Mouse (Mus musculus) intestine, embryonic 16.5 days (tissue): ENCODE data around the gene Sertad2. TPM values are rescaled to one million over a fixed set of nuclear protein-coding genes. Genes with fewer than 3 reads are reported as not detected.

Experiments
- ATAC-seq: fragments of 200-750 bp; cut with Nextera tagmentation; 2 replicates; pipeline ENCODE4 v1.8.0; 2017; ENCODE audit warnings: moderate TSS enrichment, moderate library complexity
- H3K27ac ChIP-seq: fragments of 300-500 bp; sonication (generic); 2 replicates; pipeline ENCODE4 v1.5.1; 2014; ENCODE audit warnings: mild to moderate bottlenecking, low read length
- H3K27me3 ChIP-seq: fragments of 300-500 bp; sonication (generic); replicated peaks from 2 replicates; pipeline ENCODE4 v1.6.1; 2014; ENCODE audit warnings: low read length, control low read depth, mixed read lengths; ENCODE audit not compliant: control insufficient read depth, insufficient read depth
- H3K36me3 ChIP-seq: fragments of 300-500 bp; sonication (generic); 2 replicates; pipeline ENCODE4 v1.6.1; 2014; ENCODE audit warnings: low read length, control low read depth; ENCODE audit not compliant: control insufficient read depth, insufficient read depth
- H3K4me1 ChIP-seq: fragments of 300-500 bp; sonication (generic); 2 replicates; pipeline ENCODE4 v1.6.1; 2014; ENCODE audit warnings: low read length, control low read depth, mixed read lengths; ENCODE audit not compliant: control insufficient read depth, insufficient read depth
- H3K4me2 ChIP-seq: fragments of 300-500 bp; sonication (generic); 2 replicates; pipeline ENCODE4 v1.6.1; 2014; ENCODE audit warnings: low read depth, low read length, control low read depth
- H3K4me3 ChIP-seq: fragments of 300-500 bp; sonication (generic); 2 replicates; pipeline ENCODE4 v1.5.1; 2014; ENCODE audit warnings: mild to moderate bottlenecking, low read length
- H3K9ac ChIP-seq: fragments of 300-500 bp; sonication (generic); 2 replicates; pipeline ENCODE4 v1.6.1; 2014; ENCODE audit warnings: low read depth, low read length
- H3K9me3 ChIP-seq: fragments of 300-500 bp; sonication (generic); 2 replicates; pipeline ENCODE4 v1.6.1; 2016; ENCODE audit warnings: low read length, control low read depth; ENCODE audit not compliant: control insufficient read depth
- WGBS: fragments of 180-500 bp; shearing (Covaris S2); extraction: QIAGEN DNeasy Blood & Tissue Kit; methylation state at CpG from one replicate; pipeline ENCODE4 v1.1.7; 2014; 5-methylcytosine and 5-hydroxymethylcytosine counted together
- polyA plus RNA-seq: library from polyadenylated mRNA; unstranded; fragments of >200 nt; fragmentation: Nextera tagmentation; extraction: Ambion mirVana; gene quantifications from 2 replicates; pipeline ENCODE4 v1.2.1, GENCODE M21; 2015

Gene Sertad2
- polyA plus RNA-seq, 1 experiment from 2014 or later, result 41.3 TPM

GRCm38 (mm10) chr11:20680781-20681180 lies 137.7 kb downstream of the Sertad2 start:
- Histone ChIP-seq H3K9me3 (no peaks in the 10 kb centered on the region), H3K36me3 (no peaks in the 10 kb centered on the region), H3K4me1 (no peaks in the 10 kb centered on the region), H3K9ac (no peak overlapping the region), H3K4me3 (no peak overlapping the region), H3K27ac (no peak overlapping the region), H3K27me3 (no peaks in the 10 kb centered on the region), H3K4me2 (no peak overlapping the region)
- WGBS, result 91% methylated on average over 5 of the region's 5 CpGs
- ATAC-seq, result no peak

GRCm38 (mm10) chr11:20681679-20682078 lies 138.6 kb downstream of the Sertad2 start:
- WGBS, result 88% methylated on average over 5 of the region's 5 CpGs
- no peaks in the 10 kb centered on the region for H3K36me3 ChIP-seq
- H3K4me2 ChIP-seq, result no peak overlapping the region
- no peak overlapping the region for H3K4me3 ChIP-seq
- H3K27ac ChIP-seq, result no peak overlapping the region
- H3K4me1 ChIP-seq, result no peaks in the 10 kb centered on the region
- no peaks in the 10 kb centered on the region for H3K27me3 ChIP-seq
- ATAC-seq, result no peak
- no peaks in the 10 kb centered on the region for H3K9me3 ChIP-seq
- H3K9ac ChIP-seq, result no peak overlapping the region

- Histone ChIP-seq H3K27me3 (no peaks in the 10 kb centered on the region), H3K36me3 (no peaks in the 10 kb centered on the region), H3K4me1 (no peaks in the 10 kb centered on the region), H3K9ac (no peak overlapping the region), H3K9me3 (no peaks in the 10 kb centered on the region), H3K4me2 (no peak overlapping the region), H3K4me3 (no peak overlapping the region), H3K27ac (no peak overlapping the region)
- 10% methylated on average over 4 of the region's 4 CpGs for WGBS
- peak; percentile 62 for ATAC-seq
These were observed 147.9 kb downstream of the Sertad2 start for GRCm38 (mm10) chr11:20691000-20691399.

Other genes with a start within 250 kb of the Sertad2 start
- 11.2 and 11.9 TPM in 2 replicates for gene Slc1a4, start 210.5 kb upstream of the Sertad2 start, polyA plus RNA-seq
- gene Aftph, start 198.3 kb downstream of the Sertad2 start, polyA plus RNA-seq, result 21.2 and 22.6 TPM in 2 replicates